Mouse (Mus musculus): ENCODE data around the gene Scn2b.

The Scn2b gene

DNA sequence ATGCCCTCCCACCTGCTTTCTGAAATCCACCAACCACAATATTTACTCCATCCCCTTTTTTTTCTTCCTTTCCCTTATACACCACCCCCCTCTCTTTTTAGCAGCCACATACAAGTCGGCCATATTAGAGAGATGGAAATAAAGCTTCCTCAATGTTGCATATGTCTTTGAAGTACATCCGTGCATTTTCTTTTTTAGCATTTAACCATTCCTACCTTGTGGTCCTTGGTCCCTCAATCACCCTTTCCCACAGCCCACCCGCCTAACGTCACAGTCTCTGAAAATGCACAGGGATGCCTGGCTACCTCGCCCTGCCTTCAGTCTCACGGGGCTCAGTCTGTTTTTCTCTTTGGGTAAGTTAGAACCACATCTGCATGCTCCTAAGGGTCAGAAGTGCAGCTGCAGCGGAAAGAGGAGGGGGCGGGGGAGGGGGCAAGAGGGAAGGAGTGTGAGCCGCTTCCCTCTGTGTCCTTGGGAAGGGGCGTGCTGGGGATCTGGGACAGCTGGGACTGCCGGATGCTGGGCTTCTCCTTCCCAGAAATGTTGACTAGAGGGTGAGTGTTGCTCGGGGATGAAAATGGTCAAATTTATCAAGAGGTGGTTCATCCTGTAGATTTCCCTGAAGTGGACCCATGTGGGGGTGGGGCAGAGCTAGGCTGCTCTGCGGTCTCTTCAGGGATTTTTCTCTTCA, at the start of gene Scn2b:
TSS of gene Scn2b (plus strand) at position 42 of the 691 bp plus-strand sequence.
- DNase-seq (ENCODE audit: low read depth, low spot score), result no peak

DNA sequence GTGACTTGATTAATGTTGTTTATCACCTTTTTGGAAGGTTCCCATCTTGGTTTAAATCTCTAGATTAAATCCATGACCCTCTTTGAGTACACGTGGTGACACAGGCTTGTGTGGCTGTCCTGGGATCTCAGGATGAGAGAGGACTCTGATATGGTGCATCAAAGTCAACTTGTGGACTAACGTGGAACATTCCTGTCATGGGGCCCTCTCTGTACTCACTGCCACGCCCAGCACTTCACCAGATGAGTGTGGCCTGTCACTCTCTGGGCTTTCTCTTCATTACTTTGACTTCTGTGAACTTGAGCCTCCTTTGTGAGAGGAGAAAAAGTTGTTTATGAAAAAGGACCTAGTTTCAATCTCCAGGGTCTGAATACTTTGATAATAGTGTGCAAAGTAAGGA, 45.8 kb upstream of the Scn2b start:
- DNase-seq (ENCODE audit: low read depth, low spot score), result no peak

DNA sequence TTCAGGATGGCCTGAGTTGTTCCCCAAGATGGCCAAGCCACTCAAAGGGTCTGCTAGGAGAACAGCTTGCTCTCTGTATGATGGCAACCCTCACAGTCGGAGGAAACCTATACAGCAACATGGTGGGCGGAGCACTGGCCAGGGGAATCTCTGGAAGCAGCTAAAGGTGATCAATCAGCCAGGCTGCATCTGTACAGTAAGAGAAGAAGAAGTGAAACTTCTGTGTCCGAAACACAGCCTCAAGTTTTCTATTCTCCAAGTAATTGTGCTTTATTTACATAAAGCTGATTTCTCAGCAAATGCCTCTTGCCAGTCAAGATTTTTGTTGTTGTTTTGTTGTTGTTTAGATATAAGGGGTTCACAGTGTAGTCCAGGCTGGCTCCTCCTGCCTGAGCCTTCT, 39.7 kb upstream of the Scn2b start:
- DNase-seq (ENCODE audit: low read depth, low spot score), result no peak

DNA sequence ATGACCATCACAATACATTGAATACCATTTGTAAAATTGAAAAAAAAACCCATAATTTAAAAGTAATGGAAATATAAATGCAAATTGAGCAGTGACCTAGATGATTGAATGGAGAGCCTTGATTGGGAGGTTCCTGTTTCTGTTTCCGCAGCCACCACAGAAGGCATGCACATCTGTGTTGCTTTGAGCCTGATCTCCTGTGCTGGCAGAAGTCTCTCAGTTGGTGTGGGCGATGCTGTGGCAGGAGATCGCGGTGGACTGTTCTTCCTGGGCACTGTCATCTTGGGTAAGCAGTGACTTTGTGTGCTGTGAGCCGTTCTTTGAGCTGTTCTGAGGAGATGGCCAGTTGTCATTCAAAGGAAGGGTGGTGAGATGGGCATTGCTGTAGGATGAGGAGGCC, 38.6 kb upstream of the Scn2b start, which contains the start of gene Jaml:
TSS of gene Jaml (plus strand) at position 173 of the 400 bp plus-strand sequence.
- no peak for DNase-seq (ENCODE audit: low read depth, low spot score)

DNA sequence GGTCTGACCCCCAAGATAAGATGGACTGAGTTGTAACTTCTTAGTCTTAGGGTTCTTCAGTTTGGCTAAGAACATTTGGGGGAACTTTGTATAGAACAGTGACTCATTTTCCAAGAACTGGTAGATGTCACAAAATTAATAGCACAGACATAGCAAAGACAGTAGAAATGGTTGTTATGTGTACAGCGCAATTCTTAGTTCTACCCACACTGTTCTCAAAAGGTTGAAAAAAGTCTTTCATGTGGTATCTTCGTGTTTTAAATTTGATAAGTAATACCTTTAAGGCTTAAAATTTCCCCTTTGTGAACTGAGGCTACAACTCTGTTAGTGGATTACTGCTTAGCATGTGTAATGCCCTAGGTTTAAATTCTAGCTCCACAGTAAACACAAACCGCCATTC, 34.5 kb upstream of the Scn2b start:
- DNase-seq (ENCODE audit: low read depth, low spot score), result no peak

DNA sequence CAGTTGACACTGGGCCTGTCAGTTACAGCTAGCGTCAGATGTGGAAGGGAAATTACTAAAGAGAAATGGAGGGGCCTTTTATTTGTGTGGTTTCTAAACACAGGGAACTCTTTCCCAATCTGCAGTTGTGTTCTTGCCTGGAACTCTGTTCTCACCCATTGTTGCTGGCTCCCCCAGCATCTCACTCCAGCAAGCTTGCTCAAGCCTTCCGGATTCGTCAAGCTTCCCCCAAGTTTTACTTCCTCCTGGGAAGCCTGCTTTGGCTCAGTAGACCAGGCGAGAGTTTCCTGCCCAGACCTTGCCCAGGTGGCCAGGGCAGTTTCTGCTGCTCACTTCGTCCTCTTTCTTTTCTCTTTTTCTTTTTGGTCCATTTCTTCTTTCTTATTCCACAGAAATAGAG, 33.0 kb upstream of the Scn2b start:
- DNase-seq (ENCODE audit: low read depth, low spot score), result no peak

DNA sequence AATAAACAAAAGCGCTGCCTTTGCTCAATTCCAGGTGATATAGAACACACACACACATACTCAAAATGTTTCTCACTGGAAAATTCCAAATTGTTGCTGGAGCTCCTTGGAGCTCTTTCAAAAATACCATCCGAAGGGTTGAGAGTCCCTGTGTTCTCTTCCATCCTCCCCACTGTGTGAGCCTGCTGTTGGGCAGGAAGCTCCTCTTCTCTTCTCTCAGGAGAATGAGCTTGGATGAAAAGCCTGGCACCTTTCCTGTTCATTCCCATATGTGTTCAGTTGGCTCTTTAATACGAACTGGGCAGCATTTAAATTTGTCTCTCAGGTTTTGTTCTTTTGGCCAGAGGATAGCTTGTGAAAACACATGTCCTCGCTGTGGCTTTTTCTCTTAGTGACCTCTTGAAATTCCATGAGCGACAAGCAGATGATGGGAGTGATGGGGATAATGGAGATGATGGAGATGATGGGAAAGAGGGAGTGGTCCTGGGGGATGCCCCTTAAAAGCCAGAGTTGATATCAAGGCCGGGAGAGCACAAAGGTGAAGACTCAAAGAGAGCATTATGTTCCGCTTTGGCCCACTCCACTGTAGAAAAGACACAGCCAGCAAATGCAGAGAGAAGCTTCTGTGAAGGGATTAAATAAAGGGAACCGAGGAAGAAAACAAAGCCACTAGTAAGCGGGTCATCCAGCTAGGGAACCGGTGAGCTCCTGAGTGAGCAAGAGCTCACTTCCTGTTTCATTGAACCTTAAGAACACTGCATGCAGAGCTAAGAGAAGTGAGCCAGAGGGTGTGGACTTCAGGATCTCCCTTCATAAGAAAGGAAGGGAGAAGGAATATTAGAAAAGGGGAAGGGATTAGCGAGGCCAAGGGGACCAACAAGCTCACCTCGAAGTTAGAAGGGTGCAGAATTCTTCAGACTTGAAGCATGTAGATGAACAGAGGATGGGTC, 31.6 kb upstream of the Scn2b start:
- DNase-seq (ENCODE audit: low read depth, low spot score), result no peak

DNA sequence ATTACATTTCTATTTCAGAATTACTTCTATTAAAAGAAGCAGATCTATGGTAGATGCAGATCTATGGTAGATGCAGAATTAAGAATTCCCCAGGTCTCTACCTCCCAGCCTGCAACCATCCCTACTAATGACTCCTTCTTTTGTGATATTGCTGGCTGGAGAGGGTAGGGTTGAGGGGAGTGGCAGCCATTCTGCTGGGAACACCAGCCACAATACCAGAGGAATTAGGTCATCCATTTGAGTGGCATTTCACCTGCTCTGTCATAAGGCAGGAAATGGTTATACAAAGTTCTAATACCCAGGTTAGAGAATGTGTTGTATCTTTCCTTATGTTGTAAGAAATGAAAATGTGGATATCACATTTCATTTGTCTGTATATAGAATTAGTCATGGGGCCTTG, 29.5 kb upstream of the Scn2b start:
- DNase-seq (ENCODE audit: low read depth, low spot score), result no peak

DNA sequence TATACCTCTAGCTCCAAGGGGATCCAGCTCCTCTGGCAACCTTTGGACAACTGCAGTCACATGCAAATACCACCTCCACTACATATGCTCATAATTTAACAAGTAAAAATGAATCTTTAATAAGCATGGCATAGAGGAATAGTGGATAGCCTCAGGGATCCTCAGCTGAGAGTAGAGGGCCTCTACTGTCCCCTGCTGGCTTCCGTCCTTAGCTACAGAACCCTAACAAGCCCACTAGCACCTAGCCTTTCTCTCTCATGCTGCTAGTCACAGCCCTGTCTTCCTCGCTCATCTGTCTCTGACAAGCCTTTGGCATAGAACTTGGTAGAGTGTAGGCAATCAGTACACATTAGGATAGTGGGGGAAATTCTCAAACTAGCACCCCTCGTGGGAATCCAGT, 26.8 kb upstream of the Scn2b start:
- no peak for DNase-seq (ENCODE audit: low read depth, low spot score)

DNA sequence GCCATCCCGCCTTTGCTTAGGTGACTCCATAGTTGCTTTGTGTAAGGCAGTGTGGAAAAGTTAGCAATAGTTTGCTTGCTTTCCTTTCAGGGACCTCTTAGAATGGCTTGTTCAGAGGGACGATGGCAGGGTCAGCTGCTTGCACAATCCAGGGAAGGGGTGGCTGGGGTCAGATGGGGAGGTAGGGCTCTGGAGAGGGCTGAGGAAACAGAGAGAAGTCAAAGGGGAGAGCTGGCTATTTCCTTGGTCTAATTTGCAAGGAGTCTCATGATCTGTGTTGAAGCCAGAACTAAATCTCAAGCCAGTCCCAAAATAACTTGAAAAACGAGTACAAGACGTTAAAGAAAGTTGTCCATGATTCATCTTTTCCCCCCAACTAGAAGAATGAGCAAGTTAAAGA, 24.9 kb upstream of the Scn2b start:
- DNase-seq (ENCODE audit: low read depth, low spot score), result no peak

DNA sequence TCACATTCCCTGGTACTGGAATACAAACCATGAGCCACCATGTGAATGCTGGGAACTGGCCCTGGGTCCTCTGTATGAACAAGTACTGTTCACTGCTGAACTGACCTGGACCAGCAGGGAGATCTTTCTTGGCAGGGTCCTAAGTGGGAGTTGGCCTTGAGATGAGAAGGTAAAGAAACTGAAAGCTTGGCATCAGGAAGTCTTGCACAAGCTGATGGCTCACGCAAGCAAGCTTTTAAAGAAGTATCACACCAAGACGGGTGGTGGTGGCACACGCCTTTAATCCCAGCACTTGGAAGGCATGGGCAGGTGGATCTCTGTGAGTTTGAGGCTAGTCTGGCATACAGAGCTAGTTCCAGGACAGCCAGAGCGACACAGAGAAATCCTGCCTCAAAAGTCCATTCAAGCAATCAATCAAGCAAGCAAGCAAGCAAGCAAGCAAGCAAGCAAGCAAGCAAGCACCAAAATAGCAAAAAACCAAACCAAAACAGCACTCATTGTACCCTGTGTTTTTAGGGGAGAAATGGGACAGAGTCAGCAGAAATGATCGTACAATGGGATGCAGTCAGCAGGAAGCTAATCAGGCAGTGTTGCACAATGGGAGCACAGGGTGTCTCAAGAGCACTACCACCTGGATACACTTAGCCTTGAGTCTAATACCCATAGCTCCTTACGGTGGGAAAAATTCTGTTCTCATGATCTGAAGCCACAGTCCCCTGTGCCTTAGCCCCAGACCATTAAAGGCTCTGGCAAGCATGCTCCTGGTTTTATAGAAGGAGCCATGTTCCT, 22.2 kb upstream of the Scn2b start:
- DNase-seq (ENCODE audit: low read depth, low spot score), result no peak

DNA sequence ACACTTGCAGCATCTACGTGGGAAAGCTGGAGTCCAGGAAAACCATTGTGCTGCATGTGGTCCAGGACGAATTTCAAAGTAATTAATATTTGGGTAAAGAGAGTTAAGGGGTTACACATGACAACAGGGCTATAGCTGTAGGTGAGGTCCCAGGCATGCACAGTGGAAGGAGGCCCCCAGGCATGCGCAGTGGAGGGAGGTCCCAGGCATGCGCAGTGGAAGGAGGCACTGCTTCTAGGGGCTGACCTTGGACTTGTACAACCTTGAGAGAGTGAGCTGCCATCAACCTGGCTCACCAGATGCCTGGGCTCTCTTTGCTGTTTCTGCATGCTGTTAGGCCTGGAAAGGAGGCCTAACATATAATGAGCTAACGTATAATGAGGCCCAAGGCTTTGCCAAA, 19.7 kb upstream of the Scn2b start:
- no peak for DNase-seq (ENCODE audit: low read depth, low spot score)

DNA sequence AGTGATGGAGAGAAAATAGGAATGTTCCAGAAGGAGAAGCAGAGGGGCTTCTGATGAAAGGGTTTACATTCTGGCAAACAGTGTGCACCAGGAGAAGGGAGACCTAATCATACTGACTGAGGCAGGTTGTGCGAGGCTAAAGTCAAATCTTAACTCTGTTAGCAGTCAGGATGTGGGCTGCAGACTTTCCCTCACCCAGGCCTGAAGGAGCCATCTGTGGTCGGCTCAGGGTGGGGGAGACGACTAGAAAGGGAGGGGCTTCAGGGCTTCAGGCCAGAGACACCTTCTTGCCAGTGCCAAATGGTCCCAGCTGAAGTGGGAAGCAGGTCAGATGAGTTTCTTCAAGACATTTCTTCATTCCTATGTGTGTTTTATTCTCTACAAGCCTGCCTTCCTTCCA, 19.2 kb upstream of the Scn2b start:
- no peak for DNase-seq (ENCODE audit: low read depth, low spot score)

DNA sequence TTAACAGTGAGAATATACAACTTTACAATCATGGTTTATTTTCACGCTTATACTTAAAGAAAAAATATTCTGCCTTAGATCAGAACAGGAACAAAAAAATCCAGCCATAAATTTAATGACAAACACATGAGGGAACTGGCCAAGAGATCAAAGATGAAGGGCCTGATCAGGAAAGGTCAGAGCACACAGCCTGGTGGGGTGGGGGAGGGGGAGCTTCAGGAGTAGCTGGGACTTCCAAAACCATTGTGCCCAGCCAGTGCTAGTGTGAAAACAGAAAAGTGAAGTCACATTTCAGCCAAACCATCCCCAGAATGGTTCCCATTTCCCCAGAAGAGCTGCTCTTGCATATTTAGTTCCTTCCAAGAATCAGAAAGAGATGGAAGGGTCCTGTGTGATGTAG, 15.1 kb upstream of the Scn2b start:
- DNase-seq (ENCODE audit: low read depth, low spot score), result no peak

DNA sequence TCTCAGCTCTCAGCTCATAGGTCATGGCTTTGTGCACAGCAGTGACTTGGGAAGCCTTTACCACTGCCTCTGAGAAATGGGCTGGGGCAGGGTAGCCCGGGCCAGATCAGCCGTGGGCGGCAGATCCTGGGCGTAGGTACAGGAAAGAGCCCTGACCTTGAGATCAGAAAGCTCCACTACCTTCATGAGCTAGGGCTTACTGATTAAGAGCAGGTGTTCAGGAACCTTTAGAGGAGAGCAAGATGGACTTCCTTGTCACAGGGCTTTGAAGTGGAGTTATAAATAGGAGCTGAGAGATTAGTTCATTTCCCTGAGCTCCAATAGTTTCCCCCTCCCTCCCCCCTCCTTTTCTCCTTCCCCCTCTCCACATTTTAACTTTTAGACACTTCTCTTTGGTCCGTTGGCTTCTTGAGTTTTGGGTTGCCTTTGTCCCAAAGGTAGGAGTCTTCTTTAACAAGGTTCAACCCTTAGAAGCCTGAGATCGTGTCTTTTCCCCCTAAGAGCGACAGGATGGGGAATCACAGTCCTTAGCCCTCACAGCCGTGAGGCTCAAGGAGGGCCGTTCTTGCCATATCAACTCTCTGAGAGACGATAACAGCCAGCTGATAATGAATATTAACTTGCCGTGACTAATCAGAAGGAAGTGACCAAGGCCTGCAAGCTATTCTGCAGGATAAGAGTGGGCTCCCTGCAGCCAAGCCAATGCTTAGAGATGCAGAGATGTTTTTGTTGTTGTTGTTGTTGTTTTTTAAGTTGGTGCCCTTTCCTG, 14.2 kb upstream of the Scn2b start:
- no peak for DNase-seq (ENCODE audit: low read depth, low spot score)

DNA sequence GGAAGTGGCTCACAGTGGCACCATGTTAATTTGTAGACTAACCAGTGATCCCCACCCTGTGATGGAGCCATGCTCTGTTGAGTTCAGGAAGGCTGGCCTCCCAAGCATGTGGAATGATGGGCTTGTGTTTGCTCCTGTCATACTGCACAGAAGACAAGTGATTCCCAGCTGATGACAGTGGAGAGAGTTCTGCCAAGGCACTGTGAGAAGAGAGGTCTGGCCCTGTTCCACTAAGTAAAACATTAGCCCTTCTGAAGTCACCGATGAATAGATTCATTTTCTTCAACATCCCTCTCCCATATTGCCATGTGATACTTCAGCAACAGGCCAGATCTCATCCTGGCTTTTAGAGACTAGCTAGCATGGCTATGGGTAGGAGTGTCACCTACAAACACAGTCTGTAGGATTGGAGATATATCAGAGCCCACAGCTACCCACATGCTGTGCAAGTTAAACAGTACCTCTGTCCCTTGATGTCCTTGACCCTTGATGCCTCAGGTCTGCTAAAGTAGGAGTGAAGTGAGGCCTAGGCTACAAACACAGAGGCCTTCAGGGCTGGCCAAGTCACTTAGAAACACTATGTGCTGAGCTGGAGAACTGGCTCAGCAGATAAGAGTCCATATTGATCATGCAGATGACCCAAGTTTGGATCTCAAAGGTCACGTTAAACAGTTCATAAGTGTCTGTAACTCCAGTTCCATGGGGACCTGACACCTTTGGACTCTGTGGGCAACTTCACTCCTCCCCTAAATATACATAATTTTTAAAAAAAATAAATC, 11.8 kb upstream of the Scn2b start:
- DNase-seq (ENCODE audit: low read depth, low spot score), result no peak

DNA sequence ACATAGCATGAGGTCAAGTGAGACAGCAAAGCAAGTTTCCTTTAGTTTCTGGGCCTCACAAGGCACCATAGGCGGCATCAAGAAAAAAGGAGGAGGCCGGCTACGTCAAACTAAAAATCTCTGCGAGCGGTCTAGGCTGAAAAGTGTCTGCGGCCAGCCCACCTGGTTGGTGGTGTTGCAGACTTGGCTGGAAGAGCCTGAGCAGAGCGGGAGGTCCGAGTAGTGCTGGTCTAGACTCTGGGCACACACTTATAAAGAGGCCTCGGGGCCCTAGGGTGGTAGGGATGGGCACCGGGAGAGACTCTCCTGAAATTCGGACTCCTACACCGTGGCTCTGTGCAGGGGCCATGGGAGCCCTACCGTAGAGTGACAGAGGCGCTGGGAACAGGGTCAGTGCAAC, 1.9 kb upstream of the Scn2b start:
- no peak for DNase-seq (ENCODE audit: low read depth, low spot score)

DNA sequence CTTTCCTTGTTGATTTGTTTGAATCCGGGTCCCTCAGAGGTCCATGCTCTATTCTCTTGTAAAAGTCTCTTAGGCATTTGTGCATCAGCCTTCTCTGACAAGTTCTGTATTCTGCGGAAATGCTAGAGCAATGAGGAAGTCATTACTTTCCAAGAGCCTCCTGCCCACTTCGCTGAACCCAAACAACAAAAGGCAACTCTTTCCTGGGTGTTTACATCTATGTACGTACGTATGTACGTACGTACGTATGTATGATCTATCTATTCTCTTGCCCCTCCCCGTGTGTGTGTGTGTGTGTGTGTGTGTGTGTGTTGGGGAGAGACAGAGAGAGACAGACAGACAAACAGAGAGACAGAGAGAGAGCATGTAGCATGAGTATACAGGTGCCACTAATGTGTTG, 763 bp upstream of the Scn2b start:
- DNase-seq (ENCODE audit: low read depth, low spot score), result no peak

DNA sequence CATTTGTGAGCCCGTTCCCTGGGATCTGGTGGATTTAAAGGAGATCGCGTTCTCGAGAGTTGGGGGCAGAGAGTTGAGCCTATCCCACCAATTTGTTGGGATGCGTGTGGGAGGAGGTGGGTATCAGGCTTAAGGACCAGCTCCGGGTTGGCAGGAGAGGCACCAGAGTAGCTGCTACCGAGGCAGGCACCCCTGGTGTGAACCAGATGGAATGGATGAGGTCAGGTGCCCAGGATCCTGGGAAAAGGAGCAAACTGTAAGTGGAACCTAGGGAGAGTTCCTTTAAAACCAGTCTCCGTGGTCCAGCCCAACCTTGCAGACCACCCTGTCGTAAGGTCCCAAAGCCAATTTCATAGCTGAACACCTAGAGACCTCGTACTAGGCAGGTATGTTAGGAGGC, 970 bp downstream of the Scn2b start:
- DNase-seq (ENCODE audit: low read depth, low spot score), result no peak

DNA sequence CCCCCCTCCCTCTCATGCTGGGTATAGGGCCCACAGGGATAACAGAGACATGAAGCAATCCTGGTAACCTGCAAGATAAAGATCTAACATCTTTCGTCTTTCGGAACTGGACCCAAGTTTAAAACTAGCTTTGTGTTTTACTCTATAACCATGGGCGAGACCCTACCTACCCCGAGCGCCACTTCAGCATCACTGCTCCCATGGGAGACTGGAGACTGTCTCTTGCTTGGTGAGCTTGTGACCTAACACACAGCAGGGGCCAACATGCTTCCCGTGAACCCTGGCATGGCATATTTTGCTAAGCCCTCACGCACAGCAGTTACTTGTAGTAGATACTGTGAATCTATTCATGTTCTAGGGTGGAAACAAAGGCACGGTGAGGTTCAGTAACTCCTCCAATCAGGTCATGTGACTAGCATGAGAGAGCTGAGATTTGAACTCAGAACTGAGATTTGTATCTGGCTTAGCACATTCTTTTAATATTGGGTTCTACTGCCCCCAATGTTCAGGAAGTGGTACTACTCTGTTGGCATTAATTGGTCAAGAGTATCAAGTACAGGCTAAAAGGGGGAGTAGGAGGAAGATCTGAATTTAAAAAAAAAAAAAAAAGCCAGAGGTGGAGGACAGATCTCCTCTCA, 1.9 kb downstream of the Scn2b start:
- no peak for DNase-seq (ENCODE audit: low read depth, low spot score)
